Mouse (Mus musculus) E14TG2a.4 (cell line): ENCODE results near the gene Gpc6.

Experiments
- H3K27me3 ChIP-seq: 2 replicates; pipeline ENCODE4 v1.6.1; 2014; ENCODE audit warnings: low read length, control low read depth; ENCODE audit not compliant: insufficient read depth
- H3K36me3 ChIP-seq: 2 replicates; pipeline ENCODE4 v1.6.1; 2014; ENCODE audit warnings: low read length, control low read depth; ENCODE audit not compliant: insufficient read depth
- H3K4me1 ChIP-seq: replicated peaks from 2 replicates; pipeline ENCODE4 v1.6.1; 2014; ENCODE audit warnings: low read depth, low read length, control low read depth
- H3K4me3 ChIP-seq: replicated peaks from 2 replicates; pipeline ENCODE4 v1.5.1; 2014; ENCODE audit warnings: mild to moderate bottlenecking, low read length
- H3K9me3 ChIP-seq: 2 replicates; pipeline ENCODE4 v1.6.1; 2014; ENCODE audit warnings: low read length, control low read depth
- CTCF ChIP-seq: conservative IDR thresholded peaks from 2 replicates; pipeline ENCODE4 v1.5.1; 2014; ENCODE audit warnings: low read length
- NANOG ChIP-seq: IDR thresholded peaks from 2 replicates; pipeline ENCODE4 v1.6.1; 2014; ENCODE audit warnings: borderline replicate concordance, low read length, mixed read lengths
- POU5F1 ChIP-seq: IDR thresholded peaks from 2 replicates; pipeline ENCODE4 v1.6.1; 2014; ENCODE audit warnings: low read length, borderline replicate concordance

The Gpc6 gene

GRCm38 (mm10) chr14:117651271-117651670 lies 726.2 kb downstream of the Gpc6 start:
- H3K27me3 ChIP-seq = no peaks in the 10 kb centered on the region
- no peak overlapping the region for H3K4me3 ChIP-seq
- TF ChIP-seq CTCF = no peak
- no peak for TF ChIP-seq POU5F1
- no peak for TF ChIP-seq NANOG
- 0 out of 2 replicates have a peak, but pooled peaks cover 10% of the 10 kb centered on the region for H3K9me3 ChIP-seq
- no peaks in the 10 kb centered on the region for H3K4me1 ChIP-seq
- H3K36me3 ChIP-seq = no peaks in the 10 kb centered on the region

GRCm38 (mm10) chr14:117651938-117652337 lies 726.8 kb downstream of the Gpc6 start:
- no peaks in the 10 kb centered on the region for H3K36me3 ChIP-seq
- no peak overlapping the region for H3K4me3 ChIP-seq
- no peak for TF ChIP-seq NANOG
- 0 out of 2 replicates have a peak, but pooled peaks cover 10% of the 10 kb centered on the region for H3K9me3 ChIP-seq
- H3K4me1 ChIP-seq = no peaks in the 10 kb centered on the region
- H3K27me3 ChIP-seq = no peaks in the 10 kb centered on the region

- Histone ChIP-seq H3K36me3 (no peaks in the 10 kb centered on the region), H3K9me3 (no peaks in the 10 kb centered on the region), H3K4me3 (no peak overlapping the region), H3K27me3 (no peaks in the 10 kb centered on the region), H3K4me1 (no peaks in the 10 kb centered on the region)
- no peak for TF ChIP-seq CTCF
These were observed 730.3 kb downstream of the Gpc6 start for GRCm38 (mm10) chr14:117655382-117655781.

GRCm38 (mm10) chr14:117659198-117659761 lies 734.2 kb downstream of the Gpc6 start:
- no peak for TF ChIP-seq NANOG
- TF ChIP-seq POU5F1 = no peak
- TF ChIP-seq CTCF = no peak
- H3K4me3 ChIP-seq = no peak overlapping the region

GRCm38 (mm10) chr14:117662261-117662660 lies 737.1 kb downstream of the Gpc6 start:
- Histone ChIP-seq H3K4me1 (no peaks in the 10 kb centered on the region), H3K27me3 (no peaks in the 10 kb centered on the region), H3K36me3 (no peaks in the 10 kb centered on the region)

More at GRCm38 (mm10) chr14:117659198-117659761, 734.2 kb downstream of the Gpc6 start:
- no peaks in the 10 kb centered on the region for H3K36me3 ChIP-seq
- H3K9me3 ChIP-seq = no peaks in the 10 kb centered on the region
- no peaks in the 10 kb centered on the region for H3K4me1 ChIP-seq
- no peaks in the 10 kb centered on the region for H3K27me3 ChIP-seq

GRCm38 (mm10) chr14:117664796-117665195 lies 739.7 kb downstream of the Gpc6 start:
- H3K27me3 ChIP-seq = no peaks in the 10 kb centered on the region
- H3K9me3 ChIP-seq = no peaks in the 10 kb centered on the region
- no peaks in the 10 kb centered on the region for H3K36me3 ChIP-seq
- no peaks in the 10 kb centered on the region for H3K4me1 ChIP-seq
- no peak for TF ChIP-seq CTCF
- no peak for TF ChIP-seq POU5F1
- TF ChIP-seq NANOG = no peak
- no peak overlapping the region for H3K4me3 ChIP-seq

More at GRCm38 (mm10) chr14:117662261-117662660, 737.1 kb downstream of the Gpc6 start:
- no peak overlapping the region for H3K4me3 ChIP-seq
- no peaks in the 10 kb centered on the region for H3K9me3 ChIP-seq
- TF ChIP-seq POU5F1 = no peak
- TF ChIP-seq CTCF = no peak
- no peak for TF ChIP-seq NANOG

- H3K9me3 ChIP-seq = no peaks in the 10 kb centered on the region
- H3K27me3 ChIP-seq = no peaks in the 10 kb centered on the region
- no peak for TF ChIP-seq POU5F1
- no peak for TF ChIP-seq NANOG
- no peak for TF ChIP-seq CTCF
- no peak overlapping the region for H3K4me3 ChIP-seq
- H3K4me1 ChIP-seq = no peaks in the 10 kb centered on the region
- no peaks in the 10 kb centered on the region for H3K36me3 ChIP-seq
These were observed 741.0 kb downstream of the Gpc6 start for GRCm38 (mm10) chr14:117666126-117666525.

GRCm38 (mm10) chr14:117673541-117673940 lies 748.4 kb downstream of the Gpc6 start:
- H3K4me1 ChIP-seq = no peaks in the 10 kb centered on the region
- TF ChIP-seq POU5F1 = no peak
- no peak for TF ChIP-seq CTCF
- no peak for TF ChIP-seq NANOG
- no peaks in the 10 kb centered on the region for H3K9me3 ChIP-seq
- no peak overlapping the region for H3K4me3 ChIP-seq
- no peaks in the 10 kb centered on the region for H3K27me3 ChIP-seq
- H3K36me3 ChIP-seq = no peaks in the 10 kb centered on the region

- no peak for TF ChIP-seq NANOG
- TF ChIP-seq CTCF = no peak
- TF ChIP-seq POU5F1 = no peak
- no peaks in the 10 kb centered on the region for H3K36me3 ChIP-seq
- no peaks in the 10 kb centered on the region for H3K27me3 ChIP-seq
- H3K9me3 ChIP-seq = no peaks in the 10 kb centered on the region
- H3K4me1 ChIP-seq = no peaks in the 10 kb centered on the region
- H3K4me3 ChIP-seq = no peak overlapping the region
These were observed 749.4 kb downstream of the Gpc6 start for GRCm38 (mm10) chr14:117674482-117674881.
